Mouse (Mus musculus): Measurements from ENCODE around the gene Egfl8.

DNA sequence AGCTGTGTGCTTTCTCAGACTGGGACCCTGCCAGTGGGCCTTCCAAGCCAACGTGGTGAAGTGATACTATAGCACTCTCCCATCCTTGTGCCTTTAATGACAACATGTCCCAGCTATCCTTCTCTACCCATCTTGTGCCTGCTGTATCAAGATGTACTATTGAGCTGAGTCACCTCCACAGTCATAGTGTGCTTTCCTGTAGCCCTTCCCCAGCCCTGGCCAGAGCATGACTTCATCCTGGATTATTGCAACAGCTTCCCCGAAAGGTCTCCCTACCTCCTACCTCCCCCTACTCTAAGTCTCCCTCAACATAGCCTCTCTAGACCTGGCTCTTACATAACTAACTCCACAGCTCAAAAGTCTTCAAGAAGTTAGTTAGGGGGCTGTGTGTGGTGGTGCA, 19.9 kb upstream of the Egfl8 start:
- TF ChIP-seq GATA1 (IDR thresholded peaks at IDR 0.05; ENCODE audit: low read length) (no peak), TAL1 (IDR thresholded peaks at IDR 0.05; ENCODE audit: low read length) (no peak)
